Mouse (Mus musculus) heart, postnatal 25 days (tissue): ENCODE results near the gene Gm20388. TPM values are rescaled to one million over a fixed set of nuclear protein-coding genes. Genes with fewer than 3 reads are reported as not detected.
A peak's percentile ranks its signal among the peaks of the same experiment; 100 is the strongest.

Experiments used
- DNase-seq: peaks from one replicate; pipeline ENCODE4 v3.0.0; 2022; ENCODE audit warnings: low spot score
- intact Hi-C: fragments of 180-260 bp; cut with DNase I; formaldehyde crosslinking; loops from one replicate; pipeline ENCODE4 v1.15.1; 2025
- total RNA-seq, 2 experiments: library from RNA; stranded (reverse); gene quantifications; 2 replicates each; pipeline ENCODE4 v1.2.3; 2021

The Gm20388 gene
- total RNA-seq, 2 experiments from 2014 or later, result 2.7 TPM; not detected in 1

DNA sequence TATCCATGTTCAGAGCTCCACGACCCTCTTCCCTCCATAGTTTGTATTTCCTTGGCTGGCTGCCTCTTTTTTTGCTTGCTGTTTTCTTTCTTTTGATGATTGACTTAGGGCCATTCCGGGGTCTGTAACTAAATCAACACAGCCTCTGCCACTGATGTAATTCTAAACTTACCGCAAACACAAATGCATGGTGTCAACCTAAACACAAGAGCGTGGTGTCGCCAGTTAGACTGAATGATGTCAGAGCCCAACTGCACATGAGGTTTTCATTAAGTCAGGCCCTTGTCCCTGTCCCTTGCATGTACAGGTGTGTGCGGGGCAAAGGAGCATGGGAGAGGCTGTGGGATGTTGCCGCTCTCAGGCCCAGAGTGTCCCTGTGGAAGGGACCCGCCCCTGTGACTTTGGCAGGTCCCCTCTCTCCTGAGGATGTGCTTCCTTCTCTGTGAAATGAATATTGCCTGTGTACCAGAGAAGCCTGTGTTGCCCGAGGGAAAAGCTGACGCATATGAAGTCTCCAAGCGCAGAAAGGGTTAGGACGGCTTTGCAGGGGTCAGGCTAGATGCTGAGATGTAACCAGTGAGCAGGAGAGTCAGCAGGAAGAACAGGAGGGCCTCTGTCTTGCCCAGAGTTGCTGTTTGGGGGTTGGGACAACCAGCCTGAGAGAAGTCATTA is 3789.9 kb downstream of the Gm20388 start:
- no peak for DNase-seq
- intact Hi-C loops, result loop anchor here (5.0 kb wide), 1 partner anchor 62 kb away; no protein-coding TSS in a partner anchor

DNA sequence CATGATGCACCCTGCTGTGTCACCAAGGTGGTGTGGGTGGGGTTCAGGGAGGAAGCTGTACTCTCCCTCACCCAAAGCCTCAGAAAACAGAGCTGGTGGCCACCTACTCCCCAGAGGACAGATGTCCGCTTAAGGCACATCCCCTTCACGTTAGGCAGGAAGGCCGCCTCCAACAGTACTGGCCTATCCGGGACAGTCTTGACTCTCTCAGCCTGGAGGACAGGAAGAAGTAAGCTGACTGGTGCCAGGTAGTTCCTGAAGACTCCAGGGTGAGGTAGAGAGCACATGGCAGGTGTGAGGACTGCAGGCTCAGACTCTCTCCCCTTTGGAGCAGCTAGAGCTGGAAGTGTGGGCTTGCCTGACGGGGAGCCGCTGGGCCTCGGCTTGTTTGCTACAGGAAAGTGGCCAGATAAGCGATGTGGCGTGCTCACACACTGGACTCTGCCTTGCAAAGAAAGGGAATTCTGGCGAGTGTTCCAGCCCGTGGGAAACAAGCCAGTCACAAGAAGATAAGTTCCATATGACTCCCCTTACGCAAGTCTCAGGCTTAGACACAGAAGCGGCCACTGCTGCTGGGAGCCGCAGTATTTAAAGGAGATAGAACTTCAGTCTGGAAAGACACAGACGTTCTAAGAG is 3791.4 kb downstream of the Gm20388 start:
- intact Hi-C loops, result loop anchor here (5.0 kb wide), 1 partner anchor 60 kb away; no protein-coding TSS in a partner anchor
- peak; percentile 62 for DNase-seq

DNA sequence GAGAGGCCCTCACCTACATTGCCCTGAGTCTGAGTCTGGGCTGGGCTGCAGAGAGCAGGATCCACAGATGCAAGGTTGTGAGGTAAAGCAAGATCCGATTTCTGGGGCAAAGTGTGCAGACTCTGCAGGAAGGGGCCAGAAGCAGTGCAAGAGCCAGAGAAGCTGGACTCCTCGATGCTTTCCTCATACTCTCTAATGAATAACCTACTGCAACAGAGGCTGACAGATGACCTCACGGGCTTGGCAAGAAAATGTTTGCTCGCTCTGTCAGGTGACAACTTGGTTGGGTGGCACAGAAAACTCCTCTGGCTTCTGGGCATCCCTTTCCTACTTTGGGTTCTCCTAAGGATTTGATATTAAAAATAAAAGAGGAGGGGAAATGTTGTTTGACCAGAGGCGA is 3794.7 kb downstream of the Gm20388 start:
- DNase-seq, result no peak
- intact Hi-C loops, result no loop called here

DNA sequence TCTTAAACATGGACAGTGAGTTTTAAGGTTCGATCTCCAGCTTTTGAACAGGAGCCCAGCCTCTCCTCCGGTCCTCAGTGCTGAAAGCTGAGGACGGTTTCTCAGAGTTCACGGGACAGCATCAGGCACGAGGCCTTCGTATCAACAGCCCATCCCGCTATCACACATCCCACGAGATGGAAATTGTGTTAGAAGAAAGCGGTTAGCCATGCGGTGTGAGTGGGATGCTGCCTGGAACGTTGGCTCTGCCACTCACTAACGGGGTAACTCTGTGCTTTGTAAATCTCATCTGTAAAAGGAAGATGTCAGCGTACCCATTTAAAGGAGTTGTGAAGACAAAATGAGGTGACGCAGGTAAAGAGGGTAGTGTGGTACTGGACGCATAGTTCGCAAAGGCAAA is 3796.5 kb downstream of the Gm20388 start:
- intact Hi-C loops, result no loop called here

GRCm38 (mm10) chr8:123708729-123709128 is 3798.1 kb downstream of the Gm20388 start:
- no peak for DNase-seq
- intact Hi-C loops, result no loop called here

More for the DNA sequence above, 3796.5 kb downstream of the Gm20388 start:
- no peak for DNase-seq

DNA sequence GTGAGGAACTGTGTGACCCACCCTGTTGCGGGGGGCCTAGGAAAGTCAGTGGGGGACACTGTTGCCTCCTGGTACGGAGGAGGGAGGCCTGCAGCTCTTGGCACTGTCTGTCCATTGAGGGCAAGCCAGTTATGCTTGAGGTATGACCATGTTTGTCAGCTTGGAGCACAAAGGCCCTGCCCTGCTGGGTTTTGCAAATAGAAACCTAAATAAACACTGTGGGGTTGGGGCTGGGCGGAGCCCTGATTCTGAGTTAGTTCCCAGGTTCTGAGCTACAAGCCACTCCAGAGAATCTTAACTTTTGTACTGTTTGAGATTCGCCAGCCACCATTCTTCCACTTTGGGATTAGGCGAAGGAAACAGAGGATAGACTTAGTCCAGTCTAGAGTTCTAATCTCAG is 3799.7 kb downstream of the Gm20388 start:
- intact Hi-C loops, result no loop called here
- DNase-seq, result no peak

- intact Hi-C loops, result no loop called here
These were observed 3803.8 kb downstream of the Gm20388 start for GRCm38 (mm10) chr8:123714451-123714850.

DNA sequence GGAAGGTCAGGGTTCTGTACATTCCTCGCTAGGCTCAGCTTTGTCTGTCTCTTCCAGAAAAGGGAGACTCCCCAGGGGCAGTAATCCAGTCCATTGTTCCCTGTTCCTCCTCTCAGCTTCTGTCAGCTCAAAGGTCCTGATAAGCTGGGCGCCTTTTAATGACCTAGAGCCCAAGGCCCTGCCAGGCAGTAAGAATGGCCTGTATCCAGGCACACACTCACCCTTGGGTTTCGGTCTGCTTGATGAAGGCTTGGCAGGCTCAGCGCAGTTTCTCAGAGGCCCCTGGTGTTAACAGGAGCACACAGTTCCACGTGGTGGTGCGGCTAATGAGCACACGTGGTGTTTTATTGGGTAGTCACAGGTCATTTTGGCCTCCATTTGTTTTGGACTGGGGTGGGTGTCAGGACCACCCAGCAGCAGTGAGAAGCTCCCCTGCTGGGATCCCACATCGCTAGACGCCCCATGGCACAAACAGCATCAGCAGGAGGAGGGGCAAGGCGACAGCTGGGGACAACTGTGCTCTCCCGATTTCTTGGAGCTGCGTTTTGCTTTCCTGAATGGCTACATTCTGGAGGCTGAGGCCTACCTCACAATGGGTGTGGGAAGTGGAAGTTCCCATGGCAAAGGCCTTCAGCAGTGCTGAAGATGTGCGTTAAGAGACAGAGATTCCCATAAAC is 3805.4 kb downstream of the Gm20388 start:
- intact Hi-C loops, result no loop called here
- DNase-seq, result peak; percentile 34

More at GRCm38 (mm10) chr8:123714451-123714850, 3803.8 kb downstream of the Gm20388 start:
- DNase-seq, result no peak

DNA sequence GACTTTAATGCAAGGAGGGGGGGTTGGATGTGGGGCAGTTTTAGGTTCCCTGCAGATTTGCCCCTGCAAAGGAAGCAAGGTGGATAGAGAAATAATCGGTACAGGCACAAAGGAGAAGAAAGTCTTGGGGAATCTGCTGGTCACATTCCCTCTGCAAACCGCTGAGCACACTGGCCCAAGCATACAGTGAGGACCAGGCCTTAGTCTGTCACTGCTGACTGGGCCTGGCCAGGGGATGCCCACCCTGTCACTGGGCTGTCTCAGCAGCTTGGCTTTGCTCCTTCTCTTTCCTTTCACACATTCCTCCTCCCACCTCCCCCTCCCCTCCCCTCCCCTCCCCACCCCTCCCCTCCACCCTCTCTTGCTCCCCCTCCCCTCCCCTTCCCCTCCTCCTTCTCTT is 3806.5 kb downstream of the Gm20388 start:
- intact Hi-C loops, result no loop called here
- DNase-seq, result no peak

- peak; percentile 56 for DNase-seq
- intact Hi-C loops, result no loop called here
These were observed 3807.2 kb downstream of the Gm20388 start for GRCm38 (mm10) chr8:123717516-123718490.

DNA sequence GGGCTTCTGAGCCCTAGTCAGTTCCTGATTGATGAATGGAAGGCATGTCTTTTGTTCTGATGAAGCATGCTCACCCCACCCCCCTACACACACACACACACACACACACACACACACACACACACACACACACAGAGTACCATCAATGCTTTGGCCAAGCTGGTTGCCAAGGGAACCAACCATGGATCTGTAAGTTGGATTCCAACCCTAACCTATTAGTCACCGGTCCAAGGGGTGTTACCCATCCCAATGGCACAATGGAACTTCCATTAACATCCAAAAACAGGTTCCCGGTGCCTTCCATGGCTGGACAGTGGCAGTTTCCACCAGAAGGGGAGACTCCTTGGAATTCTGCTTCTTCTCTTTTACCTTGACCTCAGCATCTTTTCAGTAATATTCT is 3808.1 kb downstream of the Gm20388 start:
- intact Hi-C loops, result no loop called here
- no peak for DNase-seq

DNA sequence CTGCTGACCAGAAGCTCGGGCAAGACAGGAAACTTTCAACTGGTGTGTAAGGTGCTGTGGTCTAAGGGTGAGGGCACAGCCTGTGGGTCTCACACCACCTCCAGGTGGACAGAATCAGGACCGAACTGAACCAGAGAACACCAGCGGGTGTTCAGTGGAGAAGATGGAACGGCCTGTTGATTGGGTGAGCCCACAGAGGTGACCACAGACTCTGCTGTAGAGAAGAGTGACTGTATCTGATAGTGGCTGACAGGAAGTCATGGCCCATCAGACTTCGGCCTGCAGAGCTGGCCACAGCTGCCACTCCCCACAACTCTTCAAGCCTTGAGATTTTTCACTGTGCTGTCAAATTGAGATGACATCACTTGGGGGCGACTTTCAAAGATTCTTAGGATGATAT is 3808.6 kb downstream of the Gm20388 start:
- intact Hi-C loops, result no loop called here
- DNase-seq, result no peak

DNA sequence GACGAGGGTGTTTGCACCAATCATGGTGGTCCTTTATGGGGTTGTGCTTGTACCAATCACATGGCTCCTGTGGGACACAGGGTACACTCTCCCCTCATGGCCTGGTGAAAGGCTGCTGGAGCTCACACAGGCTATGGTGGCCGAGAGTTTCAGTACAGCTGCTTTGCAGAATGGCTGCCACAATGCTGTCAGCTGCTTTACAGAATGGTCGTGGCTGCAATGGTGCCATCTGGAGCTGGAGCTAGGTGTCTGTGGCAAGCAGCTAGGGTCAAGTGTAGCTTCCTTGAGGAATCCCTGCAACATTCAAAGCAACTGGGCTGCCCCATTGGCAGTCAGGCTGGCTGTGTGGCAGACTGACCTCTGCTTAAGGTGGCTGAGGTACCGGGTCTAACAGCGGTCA is 3809.2 kb downstream of the Gm20388 start:
- intact Hi-C loops, result no loop called here
- DNase-seq, result no peak

GRCm38 (mm10) chr8:123720471-123721001 is 3809.9 kb downstream of the Gm20388 start:
- DNase-seq, result no peak
- intact Hi-C loops, result no loop called here

DNA sequence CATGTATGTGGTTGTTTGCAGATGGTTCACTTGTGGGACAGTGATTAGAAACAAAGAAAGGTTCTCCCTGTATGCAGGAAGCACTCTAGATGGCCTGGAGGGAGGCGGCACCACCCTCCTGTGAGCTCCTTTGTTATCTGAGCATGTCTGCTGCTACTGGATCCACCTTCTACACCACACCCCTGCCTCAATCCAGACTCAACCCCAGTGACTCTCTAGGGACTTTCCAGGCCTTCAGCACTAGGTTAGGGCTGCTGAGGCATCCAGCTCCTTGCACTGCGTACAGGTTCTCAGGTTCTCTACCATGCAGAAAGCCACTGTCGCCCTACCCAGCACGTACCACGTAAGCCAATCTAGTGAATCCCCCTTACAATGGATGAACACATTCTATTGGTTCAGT is 3811.6 kb downstream of the Gm20388 start:
- DNase-seq, result no peak
- intact Hi-C loops, result no loop called here

DNA sequence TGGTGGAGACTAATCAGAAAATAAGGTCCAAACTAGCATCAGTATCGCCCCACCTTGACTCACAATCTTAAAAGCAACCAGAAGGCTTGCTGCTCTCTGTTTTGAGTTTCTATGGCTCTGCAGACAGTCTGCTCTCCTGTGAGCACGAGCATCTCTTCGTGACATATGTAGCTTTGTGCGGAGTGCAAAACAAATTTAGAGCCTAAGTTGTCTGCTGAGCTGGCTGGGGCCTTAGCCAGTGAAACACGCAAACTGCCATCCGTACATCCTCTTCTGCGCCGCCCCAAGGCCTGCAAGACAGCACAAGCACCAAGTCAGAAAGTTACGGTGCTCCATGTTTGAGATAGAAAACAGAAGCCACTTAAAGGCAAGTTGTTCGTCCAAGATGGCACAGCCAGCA is 3814.1 kb downstream of the Gm20388 start:
- no peak for DNase-seq
- intact Hi-C loops, result no loop called here

DNA sequence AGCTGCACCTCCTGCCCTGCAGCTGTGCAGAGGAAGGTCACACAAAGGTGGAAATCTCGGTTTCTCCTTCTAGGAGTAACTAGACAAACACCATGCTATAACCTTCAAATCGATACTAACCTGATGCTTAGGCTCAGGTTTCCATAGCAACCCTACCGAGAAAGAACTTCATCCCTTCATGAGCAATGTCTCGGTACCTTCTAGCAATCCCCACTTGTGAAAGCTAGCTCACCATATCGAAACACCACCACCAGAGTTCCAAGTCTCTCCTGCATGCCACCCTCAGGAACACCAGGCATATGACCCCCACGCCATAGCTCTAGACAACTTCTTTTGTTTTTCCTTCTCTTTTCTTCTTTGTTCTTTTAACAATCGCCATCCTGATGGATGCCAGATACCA is 3814.6 kb downstream of the Gm20388 start:
- no peak for DNase-seq
- intact Hi-C loops, result no loop called here

DNA sequence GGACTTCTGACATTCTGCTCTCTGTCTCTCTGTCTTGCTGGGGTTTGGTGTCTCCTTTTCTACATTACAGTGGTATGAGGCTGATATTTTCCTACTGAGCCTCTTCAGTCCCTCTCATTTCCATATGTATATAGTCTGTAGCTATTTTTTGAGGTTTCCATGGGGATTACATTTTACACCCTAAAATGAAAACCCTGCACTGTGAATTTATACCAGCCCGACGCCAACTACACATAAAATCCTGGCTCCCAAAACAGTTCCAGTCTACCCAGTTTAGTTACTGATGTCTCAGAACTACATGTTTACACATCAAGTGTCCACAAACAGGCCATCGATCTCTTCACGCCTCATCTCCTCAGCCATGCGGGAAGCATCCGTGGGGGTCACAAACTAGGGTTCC is 3816.1 kb downstream of the Gm20388 start:
- intact Hi-C loops, result no loop called here
- no peak for DNase-seq

DNA sequence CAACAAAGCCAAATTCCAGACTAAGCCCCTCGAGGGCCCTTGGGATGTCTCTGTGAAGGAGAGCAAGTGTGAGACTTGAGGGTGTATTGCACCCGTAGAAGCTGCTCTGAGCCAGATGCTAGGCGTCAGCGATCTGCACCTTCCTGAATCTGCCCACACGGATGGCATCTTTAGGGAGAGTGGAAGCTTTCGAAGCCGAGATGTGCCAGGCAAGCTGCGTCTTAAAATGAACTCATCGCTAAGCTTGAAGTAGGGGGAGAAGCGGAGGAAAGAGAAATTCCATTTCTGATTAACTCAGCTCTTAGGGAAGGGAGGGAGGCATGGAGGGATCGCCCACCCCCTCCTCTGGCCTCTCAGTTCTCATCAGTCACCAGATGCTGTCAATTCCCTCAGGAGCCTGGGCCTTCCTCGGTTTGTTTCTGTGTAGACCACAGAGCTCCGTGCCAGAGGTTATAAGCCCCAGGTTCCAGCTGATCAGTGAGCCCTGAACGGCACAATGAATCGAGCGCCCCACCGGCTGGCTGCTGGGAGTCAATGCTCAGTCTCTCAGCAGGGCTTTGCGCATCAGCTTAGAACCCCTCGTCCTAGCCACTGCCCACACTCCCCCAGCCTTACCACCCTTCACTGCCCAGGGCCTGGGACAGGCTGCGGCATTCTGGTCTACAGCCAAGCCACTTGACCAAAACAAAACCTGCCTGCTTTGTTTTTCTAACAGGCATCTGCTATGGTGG is 3818.6 kb downstream of the Gm20388 start:
- intact Hi-C loops, result no loop called here
- no peak for DNase-seq
